Comparison of ENCODE assay signal across 7 mouse cellular contexts in genomic region chr8:70905831-70906736, GRCm38 (mm10). TPM values are rescaled to one million over a fixed set of nuclear protein-coding genes. Genes with fewer than 3 reads are reported as not detected.
A peak's percentile ranks its signal among the peaks of the same experiment; 100 is the strongest.
DNase-seq lines count a peak whose midpoint lies in the region; ATAC-seq lines count a peak whose summit lies in the region.

Gene Map1s (plus strand): TSS chr8:70905932.

- no peaks in the 10 kb centered on the region; the same call in 1 of the 2 replicates for H3K36me3 ChIP-seq in intestine, embryonic 16.5 days (ENCODE audit: control insufficient read depth, insufficient read depth, low read length)
- H3K36me3 ChIP-seq in midbrain, embryonic 11.5 days (ENCODE audit: control insufficient read depth, insufficient read depth, low read length), result no peaks in the 10 kb centered on the region

- peak within 1 kb of the TSS; percentile 77 for H3K9ac ChIP-seq in intestine, embryonic 16.5 days (ENCODE audit: low read depth, low read length)
- H3K9ac ChIP-seq in midbrain, embryonic 11.5 days (ENCODE audit: low read length), result peak within 1 kb of the TSS; percentile 91

- H3K4me2 ChIP-seq in intestine, embryonic 16.5 days (ENCODE audit: low read depth, low read length), result peak within 1 kb of the TSS; percentile 78
- H3K4me2 ChIP-seq in midbrain, embryonic 11.5 days, result peak within 1 kb of the TSS; percentile 95

- H3K4me3 ChIP-seq in intestine, embryonic 16.5 days (ENCODE audit: low read length), result peak within 1 kb of the TSS; percentile 85
- peak within 1 kb of the TSS; percentile 95 for H3K4me3 ChIP-seq in midbrain, embryonic 11.5 days (ENCODE audit: low read depth, low read length)

- H3K27ac ChIP-seq in intestine, embryonic 16.5 days (ENCODE audit: low read length), result peak within 1 kb of the TSS; percentile 86
- peak within 1 kb of the TSS; percentile 79 for H3K27ac ChIP-seq in midbrain, embryonic 11.5 days (ENCODE audit: low read depth, low read length)

- intact Hi-C loops in left cerebral cortex, postnatal 4 days (cut with DNase I), result no loop called here

- H3K4me1 ChIP-seq in intestine, embryonic 16.5 days (ENCODE audit: control insufficient read depth, insufficient read depth, low read length), result peaks cover 11% of the 10 kb centered on the region
- H3K4me1 ChIP-seq in midbrain, embryonic 11.5 days (ENCODE audit: control insufficient read depth, insufficient read depth, low read length), result peaks cover 6% of the 10 kb centered on the region

- ATAC-seq in intestine, embryonic 16.5 days, result peak; percentile 88
- ATAC-seq in midbrain, embryonic 11.5 days (ENCODE audit: low FRiP score), result peak; percentile 96

- H3K27me3 ChIP-seq in intestine, embryonic 16.5 days (replicated peaks; ENCODE audit: control insufficient read depth, insufficient read depth, low read length), result no peaks in the 10 kb centered on the region
- no peaks in the 10 kb centered on the region; the same call in 1 of the 2 replicates for H3K27me3 ChIP-seq in midbrain, embryonic 11.5 days (ENCODE audit: control insufficient read depth, insufficient read depth, low read length)

- H3K9me3 ChIP-seq in intestine, embryonic 16.5 days (ENCODE audit: control insufficient read depth, low read length), result no peaks in the 10 kb centered on the region
- no peaks in the 10 kb centered on the region for H3K9me3 ChIP-seq in midbrain, embryonic 11.5 days (ENCODE audit: control insufficient read depth, low read length)

- under 1% methylated on average over 73 of the region's 86 CpGs for WGBS in intestine, embryonic 16.5 days
- WGBS in midbrain, embryonic 11.5 days, result 2% methylated on average over 60 of the region's 86 CpGs

- peak; percentile 62 for DNase-seq in adrenal gland, adult 8-10 months
- peak; percentile 86 for DNase-seq in embryo, embryonic 11.5 days (ENCODE audit: low read depth, low spot score)
- DNase-seq in gastrocnemius, postnatal 4 days (ENCODE audit: low spot score in 2 of 2), result peak; percentile 58 to 82
- DNase-seq in left cerebral cortex, postnatal 4 days, result peak; percentile 96
- DNase-seq in midbrain, embryonic 11.5 days (ENCODE audit: low spot score, missing footprints), result peak; percentile 99
- peak; percentile 93 for DNase-seq in right cerebral cortex, postnatal 4 days

RNA-seq across cellular contexts. Expression of gene Map1s, which starts in this region (rescaled TPM):
- total RNA-seq in adrenal gland, adult 8-10 months (2022), result 10 to 100 TPM; 35.7 to 54.1 (median 50.0) TPM
- 10 to 100 TPM; 36.1 to 38.1 TPM for total RNA-seq in gastrocnemius, postnatal 4 days (2021)
- 32.6 and 34.3 TPM in 2 replicates for polyA plus RNA-seq in intestine, embryonic 16.5 days (2015; fragmentation: Nextera tagmentation; extraction: Ambion mirVana)
- 10 to 100 TPM; 79.8 to 84.0 TPM for total RNA-seq in left cerebral cortex, postnatal 4 days (2021)
- polyA plus RNA-seq in midbrain, embryonic 11.5 days (2014; fragmentation: Nextera tagmentation; extraction: Ambion mirVana), result 31.2 and 35.4 TPM in 2 replicates

Comparison
In these comparisons a context has a peak if more than half of its experiments do, and no peak if none do; other contexts are left out.
1. Peak in every context shown above with its lines: DNase-seq, ATAC-seq, H3K4me3 ChIP-seq and H3K27ac ChIP-seq.